Mouse (Mus musculus): ENCODE results near the gene 1600012H06Rik. TPM values are rescaled to one million over a fixed set of nuclear protein-coding genes. Genes with fewer than 3 reads are reported as not detected.
"Not testable (repeated sequence)": the region's sequence is repeated elsewhere in the genome, so short reads cannot be mapped to it uniquely, and the experiment has no call there.

1600012H06Rik gene
- polyA plus RNA-seq, 1 experiment from 2014 or later = 11.9 TPM

DNA sequence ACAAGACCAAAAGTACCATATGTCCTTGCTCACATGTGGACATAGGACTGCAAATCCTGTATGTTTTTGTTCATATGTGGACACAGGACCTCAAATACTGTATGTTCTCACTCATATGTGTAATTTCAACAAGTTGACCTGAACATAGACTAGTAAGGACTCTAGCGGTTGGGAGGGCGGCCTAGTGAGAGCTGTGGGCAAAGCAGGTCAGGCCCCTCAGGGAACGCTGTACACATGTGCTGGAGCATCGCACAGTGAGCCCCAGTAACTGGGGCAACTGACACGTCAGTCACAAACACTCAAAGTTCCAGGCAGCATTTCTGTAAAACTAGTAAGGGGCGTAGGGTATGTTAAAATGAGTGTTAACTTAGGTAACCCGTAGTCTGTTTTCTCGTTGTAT lies 30.0 kb upstream of the 1600012H06Rik start:
- no peaks in the 10 kb centered on the region for H3K36me3 ChIP-seq (replicated peaks)
- H3K27me3 ChIP-seq = no peaks in the 10 kb centered on the region
- H3K4me2 ChIP-seq = no peak overlapping the region
- no peak overlapping the region for H3K27ac ChIP-seq (replicated peaks)
- ATAC-seq (ENCODE audit: insufficient read depth) = no peak
- H3K9ac ChIP-seq = no peak overlapping the region
- H3K4me3 ChIP-seq (replicated peaks) = no peak overlapping the region
- WGBS (ENCODE audit: insufficient replicate concordance) = 74% methylated on average over 8 of the region's 8 CpGs
- H3K9me3 ChIP-seq (replicated peaks) = no peaks in the 10 kb centered on the region
- no peaks in the 10 kb centered on the region for H3K4me1 ChIP-seq (replicated peaks)

DNA sequence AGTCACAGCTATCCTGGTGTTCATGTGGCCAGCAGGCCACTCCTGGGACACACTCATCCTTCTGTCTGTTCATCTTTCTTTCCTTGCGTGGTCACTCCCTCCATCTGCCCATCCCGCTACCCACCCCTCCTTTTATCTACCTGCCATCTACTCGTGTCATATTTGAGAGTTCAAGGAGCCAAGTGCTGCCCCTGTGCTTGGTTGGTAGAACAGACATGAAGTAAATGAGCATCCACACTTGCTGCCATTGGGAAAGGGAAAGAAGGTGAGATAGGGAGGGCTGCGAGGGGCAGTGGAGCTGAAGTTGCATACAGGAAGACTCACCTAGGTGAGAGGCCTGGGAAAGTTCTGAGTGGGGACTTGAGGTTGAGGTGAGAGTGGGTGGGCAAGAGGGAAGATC lies 28.6 kb upstream of the 1600012H06Rik start:
- no peaks in the 10 kb centered on the region for H3K27me3 ChIP-seq
- H3K27ac ChIP-seq (replicated peaks) = no peak overlapping the region
- 74% methylated on average over 4 of the region's 4 CpGs for WGBS (ENCODE audit: insufficient replicate concordance)
- H3K9ac ChIP-seq = no peak overlapping the region
- ATAC-seq (ENCODE audit: insufficient read depth) = no peak
- no peaks in the 10 kb centered on the region for H3K9me3 ChIP-seq (replicated peaks)
- H3K4me1 ChIP-seq (replicated peaks) = no peaks in the 10 kb centered on the region
- H3K4me3 ChIP-seq (replicated peaks) = no peak overlapping the region
- no peak overlapping the region for H3K4me2 ChIP-seq
- H3K36me3 ChIP-seq (replicated peaks) = no peaks in the 10 kb centered on the region

DNA sequence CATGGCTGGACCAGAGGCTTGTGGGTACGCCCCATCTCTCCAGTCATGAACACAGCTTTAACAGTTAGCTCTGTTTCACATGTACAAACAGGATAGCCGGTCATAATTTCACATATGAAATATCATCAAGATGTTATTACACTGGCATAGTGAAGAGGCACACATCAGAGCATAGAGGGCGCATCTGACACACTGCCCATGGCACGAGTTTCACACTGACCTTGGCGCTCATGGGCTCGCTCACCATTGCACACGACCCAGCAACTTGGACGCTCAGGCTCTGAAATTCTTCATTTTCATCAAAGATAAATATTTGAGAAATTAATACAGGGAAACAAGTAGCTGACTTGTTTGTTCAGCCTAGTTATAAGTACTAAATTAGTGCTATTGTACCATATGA lies 25.1 kb upstream of the 1600012H06Rik start:
- ATAC-seq (ENCODE audit: insufficient read depth) = no peak
- H3K4me2 ChIP-seq = no peak overlapping the region
- H3K9ac ChIP-seq = no peak overlapping the region
- H3K27me3 ChIP-seq = 0 out of 2 replicates have a peak, but pooled peaks cover 8% of the 10 kb centered on the region
- H3K4me3 ChIP-seq (replicated peaks) = no peak overlapping the region
- no peak overlapping the region for H3K27ac ChIP-seq (replicated peaks)
- 72% methylated on average over 8 of the region's 8 CpGs for WGBS (ENCODE audit: insufficient replicate concordance)
- H3K9me3 ChIP-seq (replicated peaks) = no peaks in the 10 kb centered on the region
- H3K36me3 ChIP-seq (replicated peaks) = no peaks in the 10 kb centered on the region
- no peaks in the 10 kb centered on the region for H3K4me1 ChIP-seq (replicated peaks)

DNA sequence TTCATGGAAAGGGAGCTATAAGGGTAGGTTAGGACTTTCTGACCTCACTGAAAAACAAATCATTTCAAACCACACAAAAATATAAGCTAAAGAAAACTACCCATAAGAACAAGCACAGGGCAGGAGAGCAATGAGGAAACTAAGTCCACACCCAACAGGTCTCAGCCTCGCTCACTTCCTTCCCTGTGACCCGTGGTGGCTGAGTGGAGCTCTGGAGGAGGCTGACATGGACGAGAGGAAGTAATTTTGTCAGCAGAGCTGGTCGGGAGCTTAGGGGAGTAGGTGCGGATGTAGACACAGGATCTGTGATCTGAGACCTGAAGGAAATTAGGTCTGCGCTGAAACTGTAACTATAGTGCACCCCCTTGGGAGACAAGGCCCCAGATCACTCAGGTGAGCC lies 21.4 kb upstream of the 1600012H06Rik start:
- H3K9ac ChIP-seq = no peak overlapping the region
- H3K4me2 ChIP-seq = no peak overlapping the region
- no peak overlapping the region for H3K27ac ChIP-seq (replicated peaks)
- H3K4me1 ChIP-seq (replicated peaks) = no peaks in the 10 kb centered on the region
- WGBS (ENCODE audit: insufficient replicate concordance) = 20% methylated on average over 6 of the region's 6 CpGs
- H3K9me3 ChIP-seq (replicated peaks) = no peaks in the 10 kb centered on the region
- no peaks in the 10 kb centered on the region for H3K36me3 ChIP-seq (replicated peaks)
- H3K4me3 ChIP-seq (replicated peaks) = no peak overlapping the region
- 0 out of 2 replicates have a peak, but pooled peaks cover 8% of the 10 kb centered on the region for H3K27me3 ChIP-seq
- ATAC-seq (ENCODE audit: insufficient read depth) = no peak

DNA sequence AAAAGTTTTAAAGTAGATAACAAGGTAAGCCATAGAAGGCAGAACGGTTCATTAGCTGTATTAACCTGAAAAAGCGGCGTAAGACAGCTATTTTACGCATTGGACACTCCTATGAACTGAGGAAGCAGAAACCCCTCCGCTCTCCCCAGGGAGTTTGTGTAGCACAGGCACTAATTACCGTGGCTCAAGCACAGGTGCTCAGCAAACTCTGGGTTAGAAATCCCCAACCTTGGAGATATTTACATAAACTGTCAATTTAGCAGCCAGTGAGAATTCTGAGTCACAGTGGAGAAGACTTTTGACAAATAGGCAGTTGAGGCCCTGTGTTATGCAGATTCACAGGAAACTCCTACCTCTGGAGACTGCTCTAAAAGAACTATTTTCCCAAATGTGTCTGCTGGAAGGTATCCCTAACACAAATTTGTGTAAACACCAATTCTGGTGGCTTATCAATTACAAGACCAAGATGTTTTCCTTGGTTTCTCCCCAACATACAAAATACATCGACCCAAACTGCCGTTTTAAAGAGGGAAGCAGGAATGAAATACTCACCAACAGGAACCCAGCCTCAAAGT lies 15.3 kb upstream of the 1600012H06Rik start:
- no peaks in the 10 kb centered on the region for H3K4me1 ChIP-seq (replicated peaks)
- no peak overlapping the region for H3K27ac ChIP-seq (replicated peaks)
- no peak for ATAC-seq (ENCODE audit: insufficient read depth)
- WGBS (ENCODE audit: insufficient replicate concordance) = 67% methylated on average over 8 of the region's 8 CpGs
- H3K9me3 ChIP-seq (replicated peaks) = no peaks in the 10 kb centered on the region
- H3K27me3 ChIP-seq = no peaks in the 10 kb centered on the region
- H3K9ac ChIP-seq = no peak overlapping the region
- H3K4me2 ChIP-seq = no peak overlapping the region
- H3K4me3 ChIP-seq (replicated peaks) = no peak overlapping the region
- no peaks in the 10 kb centered on the region for H3K36me3 ChIP-seq (replicated peaks)

DNA sequence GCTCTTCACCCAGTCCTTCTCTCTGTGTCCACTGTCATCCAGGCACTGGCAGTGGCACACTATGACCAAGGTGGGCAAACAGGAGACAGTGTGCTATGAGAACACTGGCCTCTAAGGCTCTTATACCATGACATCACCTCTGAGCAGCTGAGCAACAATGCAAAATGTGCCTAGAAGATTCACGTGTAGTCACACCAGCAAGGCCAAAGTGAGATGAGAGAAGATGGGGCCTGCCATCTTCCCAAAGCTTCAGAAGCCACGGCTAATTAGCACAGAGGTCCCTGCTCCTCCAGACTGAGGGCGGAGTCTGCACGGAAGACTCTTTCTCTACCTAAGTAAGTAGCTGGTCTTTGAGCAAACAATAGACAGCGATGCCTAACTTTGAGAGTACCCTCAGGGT lies 14.4 kb upstream of the 1600012H06Rik start:
- H3K4me2 ChIP-seq = no peak overlapping the region
- no peak overlapping the region for H3K9ac ChIP-seq
- H3K4me1 ChIP-seq (replicated peaks) = no peaks in the 10 kb centered on the region
- H3K27ac ChIP-seq (replicated peaks) = no peak overlapping the region
- H3K9me3 ChIP-seq (replicated peaks) = no peaks in the 10 kb centered on the region
- H3K27me3 ChIP-seq = no peaks in the 10 kb centered on the region
- no peaks in the 10 kb centered on the region for H3K36me3 ChIP-seq (replicated peaks)
- no peak overlapping the region for H3K4me3 ChIP-seq (replicated peaks)
- ATAC-seq (ENCODE audit: insufficient read depth) = no peak
- 67% methylated on average over 5 of the region's 5 CpGs for WGBS (ENCODE audit: insufficient replicate concordance)

DNA sequence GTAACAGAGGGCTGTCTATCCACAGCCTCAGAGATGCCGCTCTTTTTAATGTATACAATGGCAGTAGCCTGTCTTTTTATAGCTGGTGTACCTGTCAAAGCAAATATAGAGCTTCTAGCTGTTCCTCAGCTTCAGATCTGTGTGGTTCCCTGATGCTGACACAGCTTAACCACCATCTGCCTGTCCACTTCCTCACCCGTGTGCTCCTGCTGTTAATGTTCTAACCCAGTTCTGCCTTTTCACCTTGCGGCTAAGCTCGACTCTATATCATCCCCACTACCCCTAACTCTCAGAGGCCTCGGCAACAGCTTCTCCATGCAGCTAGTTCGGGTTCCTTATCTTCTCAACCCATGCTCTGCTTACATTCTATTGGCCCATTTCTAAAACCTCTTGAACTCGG lies 12.3 kb upstream of the 1600012H06Rik start:
- H3K27me3 ChIP-seq = no peaks in the 10 kb centered on the region
- H3K4me3 ChIP-seq (replicated peaks) = no peak overlapping the region
- no peak overlapping the region for H3K27ac ChIP-seq (replicated peaks)
- H3K36me3 ChIP-seq (replicated peaks) = no peaks in the 10 kb centered on the region
- 29% methylated on average over 7 of the region's 7 CpGs for WGBS (ENCODE audit: insufficient replicate concordance)
- H3K4me1 ChIP-seq (replicated peaks) = no peaks in the 10 kb centered on the region
- no peaks in the 10 kb centered on the region for H3K9me3 ChIP-seq (replicated peaks)
- H3K9ac ChIP-seq = no peak overlapping the region
- no peak overlapping the region for H3K4me2 ChIP-seq
- no peak for ATAC-seq (ENCODE audit: insufficient read depth)

DNA sequence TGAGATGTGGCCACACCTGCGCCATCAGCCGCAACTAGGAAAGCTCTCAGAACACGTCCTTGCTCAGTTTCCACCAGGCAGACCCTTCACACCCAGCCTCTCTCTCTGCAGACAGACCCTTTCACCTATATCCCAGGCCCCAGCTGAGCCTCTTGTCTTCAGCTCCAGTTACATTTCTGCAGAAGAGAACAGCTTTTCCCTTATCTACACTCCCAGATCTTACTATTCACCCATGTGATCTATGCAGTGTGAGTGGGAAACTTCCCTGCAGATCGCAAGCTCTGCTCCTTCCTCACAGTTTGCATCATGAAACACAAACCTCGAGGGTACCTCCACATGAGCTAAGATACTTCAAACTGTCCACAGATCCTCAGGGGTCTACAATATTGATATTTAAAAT lies 11.5 kb upstream of the 1600012H06Rik start:
- WGBS (ENCODE audit: insufficient replicate concordance) = 48% methylated on average over 5 of the region's 5 CpGs
- H3K27me3 ChIP-seq = no peaks in the 10 kb centered on the region
- H3K36me3 ChIP-seq (replicated peaks) = no peaks in the 10 kb centered on the region
- H3K27ac ChIP-seq (replicated peaks) = no peak overlapping the region
- no peaks in the 10 kb centered on the region for H3K9me3 ChIP-seq (replicated peaks)
- no peaks in the 10 kb centered on the region for H3K4me1 ChIP-seq (replicated peaks)
- no peak overlapping the region for H3K4me2 ChIP-seq
- H3K9ac ChIP-seq = no peak overlapping the region
- H3K4me3 ChIP-seq (replicated peaks) = no peak overlapping the region
- ATAC-seq (ENCODE audit: insufficient read depth) = no peak

DNA sequence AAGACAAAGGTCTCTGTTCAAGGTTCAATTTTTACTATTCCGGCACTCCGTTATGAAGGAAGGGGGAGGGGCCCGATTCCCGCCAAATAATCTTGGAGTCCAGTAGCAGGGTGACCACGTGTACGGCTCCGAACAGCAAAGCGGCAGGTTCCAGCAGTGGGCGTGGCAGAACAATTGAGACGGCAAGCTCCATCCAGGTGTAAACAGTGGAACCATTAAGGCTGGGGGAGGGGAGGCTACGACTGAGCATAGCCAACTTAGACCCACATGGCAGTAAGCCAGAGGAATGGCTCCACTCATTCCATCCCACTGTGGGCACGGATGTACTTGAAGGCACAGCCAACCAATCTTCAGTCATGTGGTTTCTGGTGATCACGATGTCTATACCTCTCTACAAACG lies 7.7 kb upstream of the 1600012H06Rik start:
- H3K27me3 ChIP-seq; H3K4me3 ChIP-seq (replicated peaks); H3K36me3 ChIP-seq (replicated peaks); H3K9me3 ChIP-seq (replicated peaks); H3K4me1 ChIP-seq (replicated peaks); H3K9ac ChIP-seq; H3K27ac ChIP-seq (replicated peaks); H3K4me2 ChIP-seq; ATAC-seq (ENCODE audit: insufficient read depth): not testable (repeated sequence)
- WGBS (ENCODE audit: insufficient replicate concordance) = 66% methylated on average over 14 of the region's 14 CpGs

DNA sequence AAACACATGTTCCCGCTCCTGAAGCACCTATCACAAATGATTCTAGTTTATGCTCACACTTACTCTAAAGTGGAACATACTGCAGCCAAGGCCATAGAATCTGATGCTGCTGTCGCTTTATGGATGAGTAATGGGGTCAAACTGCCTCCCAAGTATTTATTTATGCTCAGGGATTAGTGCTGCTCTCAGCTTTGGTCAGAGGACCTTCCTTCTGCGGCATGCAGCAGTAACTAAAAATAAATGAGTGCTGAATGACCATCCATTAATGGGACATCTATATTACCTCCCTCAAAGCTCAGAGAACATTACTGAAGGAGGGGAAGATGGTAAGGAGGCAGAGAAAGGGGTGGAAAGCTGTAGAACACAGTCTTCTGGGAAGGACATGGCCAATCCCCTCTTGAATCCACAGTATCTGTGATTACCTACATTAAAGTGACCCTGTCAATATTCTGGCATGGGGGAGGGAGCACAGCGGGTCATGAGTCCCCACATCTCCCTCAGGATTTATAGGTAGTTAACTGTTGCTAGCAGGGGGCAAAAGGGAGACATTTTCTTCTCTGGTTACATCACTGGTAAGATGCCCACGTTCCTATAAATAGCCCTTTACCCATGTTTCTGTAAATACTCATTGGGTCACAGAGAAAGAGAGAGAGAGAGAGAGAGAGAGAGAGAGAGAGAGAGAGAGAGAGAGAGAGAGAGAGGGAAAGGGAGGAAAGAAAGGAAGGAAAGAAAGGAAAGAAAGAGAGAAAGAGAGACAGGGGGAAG lies 7.0 kb upstream of the 1600012H06Rik start:
- Histone ChIP-seq H3K9ac (no peak overlapping the region), H3K4me1 (replicated peaks) (no peaks in the 10 kb centered on the region), H3K4me2 (no peak overlapping the region), H3K27me3 (no peaks in the 10 kb centered on the region), H3K4me3 (replicated peaks) (no peak overlapping the region), H3K36me3 (replicated peaks) (no peaks in the 10 kb centered on the region), H3K27ac (replicated peaks) (no peak overlapping the region), H3K9me3 (replicated peaks) (no peaks in the 10 kb centered on the region)
- WGBS (ENCODE audit: insufficient replicate concordance) = 58% methylated on average over 5 of the region's 5 CpGs
- no peak for ATAC-seq (ENCODE audit: insufficient read depth)

DNA sequence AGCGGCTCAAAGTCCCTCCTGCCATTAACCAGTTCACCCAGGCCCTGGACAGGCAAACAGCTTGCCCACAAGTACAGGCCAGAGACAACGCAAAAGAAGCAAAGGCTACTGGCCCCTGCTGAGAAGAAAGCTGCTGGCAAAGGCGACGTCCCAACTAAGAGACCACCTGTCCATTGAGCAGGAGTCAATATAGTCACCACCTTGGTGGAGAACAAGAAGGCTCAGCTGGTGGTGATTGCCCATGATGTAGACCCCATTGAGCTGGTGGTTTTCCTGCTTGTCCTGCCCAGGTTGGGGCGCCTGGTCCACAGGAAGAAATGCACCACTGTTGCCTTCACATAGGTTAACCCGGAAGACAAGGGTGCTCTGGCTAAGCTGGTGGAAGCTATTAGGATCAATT lies 803 bp upstream of the 1600012H06Rik start:
- not testable (repeated sequence) for H3K9ac ChIP-seq; H3K9me3 ChIP-seq (replicated peaks); ATAC-seq (ENCODE audit: insufficient read depth); H3K27me3 ChIP-seq; H3K27ac ChIP-seq (replicated peaks)
- H3K36me3 ChIP-seq (replicated peaks) = peaks cover 22% of the 10 kb centered on the region
- H3K4me1 ChIP-seq (replicated peaks) = peaks cover 27% of the 10 kb centered on the region
- H3K4me2 ChIP-seq = peak overlapping the region; percentile 96
- 63% methylated on average over 6 of the region's 6 CpGs for WGBS (ENCODE audit: insufficient replicate concordance)
- peak overlapping the region; percentile 77 for H3K4me3 ChIP-seq (replicated peaks)

DNA sequence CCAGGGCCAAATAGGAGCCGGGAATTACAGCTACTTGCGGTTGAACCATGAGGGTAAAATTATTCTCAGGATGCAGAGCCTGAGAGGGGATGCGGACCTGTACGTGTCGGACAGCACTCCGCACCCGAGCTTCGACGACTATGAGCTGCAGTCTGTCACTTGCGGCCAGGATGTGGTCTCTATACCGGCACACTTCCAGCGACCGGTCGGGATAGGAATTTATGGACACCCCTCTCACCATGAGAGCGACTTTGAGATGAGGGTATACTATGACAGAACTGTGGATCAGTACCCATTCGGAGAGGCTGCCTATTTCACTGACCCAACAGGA lies 710 bp downstream of the 1600012H06Rik start:
- no peaks in the 10 kb centered on the region for H3K27me3 ChIP-seq
- no peaks in the 10 kb centered on the region for H3K9me3 ChIP-seq (replicated peaks)
- peaks cover 27% of the 10 kb centered on the region for H3K4me1 ChIP-seq (replicated peaks)
- WGBS (ENCODE audit: insufficient replicate concordance) = 10% methylated on average over 16 of the region's 16 CpGs
- H3K36me3 ChIP-seq (replicated peaks) = peaks cover 30% of the 10 kb centered on the region
- peak overlapping the region; percentile 81 for H3K27ac ChIP-seq (replicated peaks)
- ATAC-seq (ENCODE audit: insufficient read depth) = peak; percentile 1; the same call in 1 of the 2 replicates
- H3K4me3 ChIP-seq (replicated peaks) = peak overlapping the region; percentile 77
- peak overlapping the region; percentile 82 for H3K9ac ChIP-seq
- H3K4me2 ChIP-seq = peak overlapping the region; percentile 96

Data from liver, embryonic 15.5 days (tissue).